Mouse (Mus musculus) left cerebral cortex, adult 8-10 months (tissue): ENCODE measurements at regions not wholly inside any gene's neighbourhood (a gene's known extent, or its start where the extent isn't known, plus 50 kb on each side); places are given as distances from the start of the nearest gene placed in this dataset.

ENCODE experiments used
- DNase-seq, 2 experiments: peaks; one replicate each; pipeline ENCODE4 v3.0.0; 2022; ENCODE audit warnings: low spot score in 2 of 2

DNA sequence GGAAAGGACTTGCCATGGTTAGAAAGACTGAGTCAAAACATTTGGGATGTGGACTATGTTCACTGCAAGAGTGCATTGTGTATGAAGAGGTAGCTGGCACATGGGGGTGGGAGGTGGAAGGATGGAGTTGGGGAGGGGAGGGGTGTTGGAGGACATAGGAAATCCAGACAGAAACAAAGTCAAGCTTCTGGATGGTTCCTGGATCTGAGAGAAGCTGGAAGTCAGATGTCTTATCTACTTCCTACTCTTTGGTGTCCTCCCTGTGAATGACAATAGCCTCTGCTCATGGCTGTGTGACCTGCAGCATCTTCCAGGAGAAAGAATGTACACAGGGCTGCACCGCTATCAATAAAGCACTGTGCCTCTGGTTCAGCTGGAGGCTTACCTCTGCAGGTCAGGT lies 491.3 kb downstream of the Rnf144a start:
- no peak for DNase-seq

DNA sequence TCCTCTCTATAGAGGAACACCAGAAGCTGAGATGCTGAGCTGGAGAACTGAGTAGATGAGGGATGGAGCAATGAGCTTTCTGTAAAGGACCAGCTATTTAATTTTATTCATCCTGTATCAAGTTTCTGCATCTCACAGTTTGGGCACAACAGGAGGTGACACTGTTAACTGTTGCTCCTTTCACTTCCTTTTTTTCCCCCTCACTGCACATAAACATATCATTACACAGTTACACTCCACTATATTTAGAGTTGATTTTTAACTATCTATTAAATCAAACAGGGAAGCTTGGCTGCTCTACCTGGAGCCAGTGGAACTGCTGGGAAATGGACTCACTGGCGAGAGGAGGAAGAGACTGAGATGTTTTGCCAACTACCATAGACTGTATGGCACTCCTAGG lies 509.4 kb downstream of the Rnf144a start:
- no peak for DNase-seq

DNA sequence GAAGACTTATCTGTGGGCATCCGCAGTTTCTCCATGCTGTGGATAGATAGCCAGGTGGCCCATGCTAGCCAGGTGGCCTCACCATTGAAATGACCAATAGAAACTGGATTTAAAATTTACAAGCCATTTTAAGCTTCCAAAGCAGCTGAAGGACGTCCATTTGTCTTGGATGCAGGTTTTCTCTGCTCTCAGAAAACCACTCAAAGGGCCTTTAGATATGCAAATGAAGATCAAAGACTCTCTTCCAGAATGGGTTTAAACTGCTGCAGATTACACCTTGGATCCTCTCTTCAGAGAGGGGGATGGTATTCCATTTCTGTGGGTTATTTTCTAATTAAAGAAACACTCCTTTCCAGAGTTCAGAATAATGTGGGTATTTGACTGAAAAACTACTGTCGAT lies 518.5 kb downstream of the Rnf144a start:
- no peak for DNase-seq

DNA sequence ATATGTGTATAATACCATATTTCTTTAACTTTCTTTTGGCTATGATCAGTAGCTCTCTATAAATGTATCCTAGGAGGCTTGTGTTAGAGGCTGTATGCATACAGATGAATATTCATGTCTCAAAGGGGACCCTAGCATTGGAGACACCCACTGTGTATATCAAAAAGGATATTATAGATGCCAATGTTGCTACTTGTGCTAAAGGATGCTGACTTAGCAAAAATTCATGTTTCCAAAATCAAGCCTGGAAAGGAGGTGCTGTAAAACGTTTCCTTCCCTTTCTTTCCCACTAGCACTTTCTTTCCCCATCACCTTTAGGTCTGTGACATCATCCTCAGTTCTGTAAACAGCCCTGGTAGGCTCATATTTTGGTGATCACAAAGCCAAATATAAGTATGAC lies 519.4 kb downstream of the Rnf144a start:
- no peak for DNase-seq

DNA sequence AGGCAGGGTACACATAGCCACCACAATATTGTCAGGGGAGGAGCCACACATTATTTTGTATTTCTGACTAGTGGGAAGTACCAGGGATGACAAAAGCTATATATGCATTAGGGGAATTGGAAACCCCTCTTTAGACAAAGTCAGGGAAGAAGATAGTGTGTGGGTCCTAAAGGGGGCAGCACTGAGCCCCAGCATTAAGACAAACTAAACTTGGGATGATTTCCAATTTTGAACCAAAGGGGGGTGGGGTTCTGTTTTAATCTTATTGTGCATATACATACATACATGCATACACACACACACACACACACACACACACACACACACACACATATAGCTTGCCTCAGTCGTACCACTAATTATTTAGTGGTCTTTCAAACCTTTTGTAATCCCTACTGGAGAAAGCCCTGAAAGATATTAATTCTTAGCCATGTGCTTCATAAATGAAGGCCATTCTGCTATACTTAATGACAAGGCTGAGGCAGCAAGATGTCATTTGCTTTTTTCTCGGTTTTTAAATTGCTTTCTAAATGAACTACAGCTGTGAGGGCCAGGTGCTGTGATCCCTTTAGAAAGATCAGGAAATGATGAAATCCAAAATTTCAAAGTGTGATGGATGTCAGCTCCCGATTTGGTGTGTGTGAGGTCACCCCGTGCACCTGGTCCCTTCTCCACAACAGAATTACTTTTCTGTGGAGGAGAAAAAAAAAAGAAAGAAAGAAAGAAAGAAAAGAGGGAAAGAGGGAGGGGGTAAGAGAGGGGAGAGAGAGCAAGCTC lies 523.5 kb downstream of the Rnf144a start:
- no peak for DNase-seq

DNA sequence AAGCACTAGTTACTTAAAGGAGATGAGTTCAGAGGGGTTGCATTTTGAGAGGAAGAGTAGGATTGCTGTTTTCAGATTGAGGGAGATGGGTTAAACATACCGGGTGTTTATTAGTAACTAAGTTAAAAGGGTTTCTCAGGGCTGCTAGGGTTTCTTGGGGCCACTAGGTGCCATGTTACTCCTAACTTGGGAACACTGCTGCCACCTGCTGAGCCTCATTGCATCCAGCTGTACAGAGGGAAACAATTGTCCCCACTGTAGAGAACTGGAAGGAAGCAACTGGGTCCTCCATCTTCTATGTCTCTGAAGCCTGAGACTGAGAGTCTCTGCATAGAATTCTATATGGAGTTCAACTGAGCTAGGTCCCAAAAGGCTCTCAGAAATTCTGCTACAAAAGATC lies 524.3 kb downstream of the Rnf144a start:
- DNase-seq, result no peak

DNA sequence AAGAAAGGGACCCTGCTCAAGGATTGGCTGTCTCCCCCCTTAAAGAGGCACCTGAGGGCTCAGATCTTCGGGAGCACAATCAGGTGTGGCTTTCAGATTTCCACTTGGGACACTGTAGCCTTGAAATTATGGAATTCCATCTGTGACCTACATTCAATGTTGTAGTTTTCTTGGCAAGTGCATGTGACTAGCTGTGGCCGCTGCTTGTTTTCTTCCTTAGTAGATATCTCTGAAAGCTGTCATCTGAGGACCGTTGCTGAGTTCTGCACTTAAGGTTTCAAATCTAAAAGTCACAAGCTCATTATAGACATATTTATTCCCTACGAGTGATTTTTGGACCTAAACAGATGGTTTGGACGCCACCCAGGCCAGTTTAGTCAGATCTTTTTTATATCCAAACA lies 531.3 kb downstream of the Rnf144a start:
- DNase-seq, result no peak

DNA sequence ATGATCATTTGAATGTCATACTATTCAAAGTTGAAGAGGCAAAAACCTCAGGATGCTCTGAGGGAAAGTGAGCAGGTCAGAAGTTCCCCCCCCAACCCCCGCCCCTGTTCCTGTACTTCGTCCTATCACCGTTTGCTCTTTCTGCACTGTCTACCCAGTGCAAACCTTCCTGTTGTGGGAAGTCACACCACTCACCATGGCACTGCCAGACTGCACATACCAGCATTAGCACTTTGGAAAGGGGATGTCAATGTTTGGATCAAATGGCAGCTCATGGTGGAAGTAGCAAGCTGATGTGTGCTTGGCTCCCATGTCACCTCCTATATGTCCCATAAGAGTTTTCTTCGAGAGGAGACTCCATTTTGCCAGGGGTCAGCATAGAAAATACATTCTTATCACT lies 543.2 kb downstream of the Rnf144a start:
- no peak for DNase-seq

DNA sequence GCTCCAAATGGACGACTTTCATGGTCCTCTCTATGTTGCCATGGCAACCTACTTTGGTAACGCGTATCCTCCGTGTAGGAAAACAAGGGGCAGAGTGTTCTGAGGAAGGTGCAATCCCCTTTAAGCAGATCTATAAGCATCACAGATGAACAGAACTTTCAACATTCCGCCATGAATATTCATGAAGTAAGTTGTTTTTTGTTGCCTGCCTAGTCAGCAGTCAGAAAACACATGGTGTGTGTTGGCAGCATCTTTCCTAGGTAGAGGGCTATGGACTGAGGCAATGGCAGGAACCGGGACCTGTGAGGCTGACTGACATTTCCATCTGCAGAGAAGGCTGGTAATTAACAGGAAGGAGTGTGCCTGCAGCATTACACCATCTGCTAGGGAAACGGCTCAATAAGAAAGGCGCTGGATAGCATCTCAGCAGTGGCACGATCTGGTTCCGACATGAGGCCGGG lies 544.0 kb downstream of the Rnf144a start:
- DNase-seq, result peak; percentile 38 to 80

DNA sequence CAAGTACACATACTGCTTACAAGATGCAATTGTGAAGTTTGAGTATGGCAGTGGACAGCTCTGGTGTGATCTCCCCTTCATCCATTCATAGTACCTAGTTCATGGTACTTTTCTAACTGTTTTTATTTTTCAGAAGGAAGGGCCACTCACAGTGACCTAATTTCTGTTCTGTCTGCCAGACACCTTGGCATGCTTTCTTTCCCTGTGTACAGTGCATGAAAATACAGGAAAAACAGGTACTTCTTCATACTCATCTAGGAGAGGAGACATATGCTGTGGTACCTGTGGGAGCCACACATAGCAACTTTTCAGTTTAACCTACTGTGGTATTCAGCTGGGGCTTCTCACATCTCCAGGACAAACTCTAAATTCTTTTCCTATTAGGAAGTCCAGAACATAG lies 545.2 kb downstream of the Rnf144a start:
- no peak for DNase-seq

DNA sequence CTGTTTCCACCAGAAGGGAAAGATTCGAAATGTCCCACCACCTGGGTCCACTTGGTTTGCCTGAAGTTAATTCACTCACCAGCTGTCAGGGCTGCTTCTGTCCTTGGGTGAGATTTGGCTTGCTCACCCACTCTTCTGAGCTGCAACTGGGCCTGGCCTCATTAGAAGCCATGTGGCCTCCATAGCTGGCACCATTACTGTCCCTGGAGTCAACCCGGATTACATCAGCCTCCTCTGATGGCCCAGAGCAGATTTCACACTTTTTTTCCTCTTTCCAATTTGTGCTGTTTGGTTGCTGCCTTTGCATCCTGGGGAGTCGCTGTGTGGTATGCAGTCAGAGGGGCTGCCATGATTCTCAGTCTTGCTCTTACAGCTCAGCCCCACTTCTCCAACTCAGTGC lies 550.0 kb downstream of the Rnf144a start:
- DNase-seq, result no peak

DNA sequence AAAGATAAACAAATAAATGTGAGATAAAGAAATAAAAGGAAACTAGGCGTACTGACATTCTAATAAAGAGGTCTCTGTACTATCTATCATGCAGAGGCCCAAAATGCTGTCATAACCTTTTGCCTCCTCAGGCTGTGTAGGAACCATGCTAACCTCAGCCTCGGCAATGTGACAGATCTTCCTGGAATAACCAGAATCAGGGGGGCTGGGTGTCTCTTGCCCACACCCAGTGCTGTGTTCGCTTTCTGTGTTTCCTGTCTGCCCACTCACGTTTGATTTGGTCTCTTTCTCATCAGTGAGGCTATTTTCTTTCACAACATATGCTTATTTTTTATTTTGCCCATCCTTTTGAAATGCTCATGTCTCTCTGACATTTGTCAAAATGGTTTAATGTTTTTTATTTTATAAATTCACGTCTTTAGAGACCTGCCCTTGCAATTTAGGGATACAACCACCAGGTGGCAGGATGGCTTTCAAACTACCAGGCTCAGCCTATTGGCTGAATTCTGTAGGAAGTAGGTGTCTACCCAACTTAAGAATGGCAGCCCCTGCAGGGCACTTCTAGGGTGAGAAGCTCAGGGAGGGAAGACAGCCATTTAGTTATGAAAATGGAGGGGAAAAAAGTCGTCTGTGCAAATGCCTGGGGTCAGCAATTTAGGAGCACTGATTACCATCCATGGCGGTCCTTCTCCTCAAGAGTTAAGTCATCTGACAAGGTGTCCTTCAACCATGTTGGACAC lies 550.8 kb downstream of the Rnf144a start:
- peak in 1 of 2 experiments; percentile 21 for DNase-seq

DNA sequence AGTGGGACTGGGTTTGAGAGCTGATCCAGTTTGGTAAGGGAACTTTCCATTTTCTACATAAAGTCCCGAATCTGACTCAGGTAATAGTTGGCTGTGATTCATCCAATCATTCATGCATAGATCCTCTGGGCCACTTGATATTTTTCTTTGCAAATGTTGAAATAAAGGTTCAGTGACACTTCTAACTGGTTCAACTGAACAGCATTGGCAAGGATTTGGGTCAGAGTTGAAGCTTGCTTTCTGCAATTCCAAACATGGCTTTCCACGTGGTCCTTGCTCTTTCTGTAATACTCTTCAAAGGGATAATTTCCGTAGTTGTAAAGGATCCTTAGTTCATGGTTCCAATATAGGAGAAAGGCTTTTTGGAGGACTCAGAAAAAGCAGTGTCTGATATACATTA lies 554.0 kb downstream of the Rnf144a start:
- DNase-seq, result no peak

DNA sequence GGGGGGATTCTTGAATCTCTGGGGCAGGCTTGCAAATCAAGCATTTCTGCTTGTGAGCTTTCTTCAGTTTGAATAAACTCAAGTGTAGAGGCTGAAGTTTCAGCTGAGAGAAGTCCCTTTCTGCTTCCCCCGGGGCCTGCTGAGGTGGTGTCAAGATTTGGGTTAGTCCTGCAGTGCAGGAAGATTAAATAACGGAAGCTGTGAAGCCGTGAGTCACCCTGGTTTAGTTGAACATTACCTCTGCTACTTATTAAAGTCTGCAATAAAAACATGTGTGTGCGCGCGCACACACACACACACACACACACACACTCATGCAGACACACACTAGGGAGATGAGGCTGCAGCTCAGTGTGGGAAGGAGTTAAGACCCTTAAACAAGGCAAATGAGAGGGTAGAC lies 556.7 kb downstream of the Rnf144a start:
- no peak for DNase-seq

DNA sequence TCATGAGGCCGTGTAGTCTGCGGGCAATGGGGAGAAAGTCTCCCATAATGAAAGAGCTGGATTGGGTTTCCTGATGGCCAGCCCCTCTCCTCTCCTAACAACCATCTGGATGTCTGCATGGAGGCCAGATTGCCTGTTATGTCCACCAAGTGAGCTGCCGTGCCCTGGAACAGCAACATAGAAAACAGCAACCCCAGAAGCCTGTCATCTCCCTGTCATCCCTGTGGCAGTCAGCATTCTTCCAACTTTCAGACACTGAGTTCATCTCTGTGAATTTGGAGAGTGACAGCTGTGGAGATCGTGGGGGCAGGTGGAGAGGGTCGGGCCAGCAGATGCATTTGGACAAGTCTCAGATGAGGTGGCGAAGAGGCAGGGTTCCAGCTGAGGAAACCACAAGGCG lies 585.0 kb downstream of the Rnf144a start:
- no peak for DNase-seq

DNA sequence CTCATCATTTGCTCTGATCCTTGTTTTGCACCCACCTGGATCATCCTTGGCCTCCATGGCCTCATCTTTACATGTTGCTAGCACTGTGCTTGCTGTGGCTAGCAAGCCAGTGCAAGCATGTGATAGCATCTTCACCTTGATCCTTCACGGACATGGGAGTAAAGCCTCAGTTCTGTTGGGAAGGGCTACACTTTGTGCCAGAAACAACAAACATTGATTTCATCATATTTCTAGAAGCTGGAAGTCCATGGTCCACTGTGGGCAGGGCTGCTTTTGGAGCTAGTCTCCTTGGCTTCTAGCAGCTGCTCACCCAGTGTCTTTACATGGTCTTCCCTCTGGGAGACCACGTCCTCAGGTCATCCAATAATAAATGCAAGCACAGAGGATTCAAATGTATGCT lies 587.1 kb downstream of the Rnf144a start:
- no peak for DNase-seq

DNA sequence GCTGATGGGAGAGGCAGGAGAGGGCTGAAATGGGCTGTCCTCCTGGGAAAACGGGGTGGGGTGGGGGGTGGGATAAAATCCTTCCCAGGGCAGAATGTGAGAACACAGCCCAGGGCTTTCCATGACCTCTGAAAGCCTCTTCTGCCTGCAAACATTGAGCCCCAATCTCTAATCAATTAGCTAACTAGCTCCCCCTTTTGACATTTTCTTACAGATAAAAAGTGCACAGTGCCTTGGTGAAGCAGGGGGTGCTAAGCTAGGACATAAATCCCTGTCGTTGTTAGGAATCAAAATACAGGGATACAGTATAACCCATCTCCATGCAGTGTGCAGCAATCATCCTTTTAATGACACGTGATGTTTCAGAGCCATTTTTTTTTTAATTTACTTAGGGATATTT lies 588.1 kb downstream of the Rnf144a start:
- DNase-seq, result no peak

DNA sequence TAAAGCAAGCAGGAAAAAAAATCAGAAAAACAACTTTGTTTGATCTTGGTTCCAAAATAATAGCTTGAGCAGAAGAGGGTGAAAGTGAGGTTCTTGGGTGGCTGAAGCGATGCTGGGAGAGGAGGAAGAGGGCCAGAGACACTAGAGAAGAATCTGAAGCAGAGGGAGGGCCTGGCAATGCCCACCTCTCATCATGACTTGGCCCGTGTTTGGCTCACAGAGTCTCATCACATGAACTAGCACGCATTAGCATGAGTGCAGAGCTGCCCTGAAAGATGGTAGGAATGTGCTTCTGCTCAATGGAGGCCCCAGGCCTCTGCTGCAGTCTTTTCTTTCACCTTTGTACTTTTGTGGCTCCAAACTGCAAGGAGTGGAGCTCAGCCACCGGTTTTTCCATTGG lies 588.6 kb downstream of the Rnf144a start:
- no peak for DNase-seq

DNA sequence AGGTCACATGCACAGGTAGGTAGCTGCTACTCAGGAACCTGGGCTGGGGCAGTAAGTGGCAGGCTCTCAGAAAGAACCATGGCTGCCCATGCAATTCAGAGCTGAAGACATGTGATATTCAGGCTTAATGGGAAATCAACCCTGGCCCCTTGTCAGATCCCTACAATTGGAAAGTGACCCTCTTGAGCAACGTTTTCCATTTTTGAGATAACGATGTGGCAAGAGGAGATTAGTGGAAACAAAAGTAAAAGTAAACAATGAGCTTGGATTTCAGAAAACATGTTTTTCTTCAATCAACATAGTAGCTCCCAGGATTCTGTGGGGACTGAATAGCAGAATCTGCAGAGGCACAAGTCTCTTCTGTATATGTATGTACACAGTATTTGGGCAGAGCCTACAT lies 598.8 kb downstream of the Rnf144a start:
- DNase-seq, result no peak

DNA sequence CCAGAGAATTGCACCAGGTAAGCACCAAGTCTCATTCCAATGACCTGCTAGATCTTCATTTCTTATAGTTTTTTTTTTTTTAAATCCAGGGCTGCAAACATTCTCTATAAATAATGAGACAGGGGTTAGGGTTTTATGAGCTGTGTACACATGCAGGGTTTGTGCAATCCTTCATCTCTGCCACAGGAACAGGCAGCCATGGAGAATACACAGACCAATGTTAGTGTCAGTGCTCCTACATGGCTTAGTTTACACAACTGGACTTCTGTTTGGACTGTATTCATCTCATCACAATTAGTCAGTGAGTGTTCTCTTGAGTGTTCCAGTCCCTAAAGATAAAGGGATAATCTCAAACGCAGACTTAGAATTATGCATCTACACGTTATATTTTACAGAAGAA lies 620.0 kb downstream of the Rnf144a start:
- no peak for DNase-seq

DNA sequence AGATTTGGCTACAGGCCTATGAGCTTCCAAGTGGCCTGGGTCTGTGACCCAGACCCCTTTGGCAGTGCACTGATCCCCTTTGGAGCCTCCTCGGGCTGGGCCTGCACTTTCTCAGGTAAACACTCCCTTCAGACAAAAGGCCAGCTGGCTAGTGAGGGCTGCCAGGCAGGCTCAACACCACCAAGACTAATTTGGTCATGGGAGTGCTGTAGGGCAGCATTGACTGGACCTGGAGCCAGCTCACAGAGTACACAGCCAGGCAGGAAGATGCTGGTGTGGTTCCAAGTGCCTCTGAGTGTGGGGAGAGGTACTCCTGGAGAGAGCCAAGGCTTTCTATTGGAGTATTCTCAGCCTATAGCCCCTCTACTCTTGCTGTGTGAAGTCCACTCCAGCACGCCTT lies 620.5 kb downstream of the Rnf144a start:
- no peak for DNase-seq

DNA sequence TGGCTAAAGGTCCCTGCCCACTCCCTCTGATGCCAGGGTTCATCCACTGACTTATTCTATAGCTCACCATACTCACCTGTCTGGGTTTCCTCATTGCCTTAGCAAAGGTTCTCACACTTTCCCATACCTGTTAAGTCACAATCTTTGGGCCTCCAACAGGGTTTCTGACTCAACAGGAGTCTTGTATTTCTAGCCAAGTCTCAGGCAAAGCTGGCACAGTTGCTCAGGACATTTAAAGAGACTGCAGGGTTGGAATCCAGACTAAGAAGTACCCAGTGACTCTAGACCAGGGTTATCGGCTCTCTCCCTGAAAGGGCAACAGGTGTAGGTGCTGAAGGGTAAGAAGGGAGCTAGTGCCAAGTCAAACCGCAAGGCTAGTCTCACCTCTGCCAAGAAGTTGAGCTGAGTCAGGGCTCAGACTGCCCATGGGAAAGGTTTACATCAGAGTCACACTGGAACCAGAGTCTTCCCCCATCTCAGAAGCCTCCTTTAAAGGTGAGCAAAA lies 622.4 kb downstream of the Rnf144a start:
- no peak for DNase-seq

DNA sequence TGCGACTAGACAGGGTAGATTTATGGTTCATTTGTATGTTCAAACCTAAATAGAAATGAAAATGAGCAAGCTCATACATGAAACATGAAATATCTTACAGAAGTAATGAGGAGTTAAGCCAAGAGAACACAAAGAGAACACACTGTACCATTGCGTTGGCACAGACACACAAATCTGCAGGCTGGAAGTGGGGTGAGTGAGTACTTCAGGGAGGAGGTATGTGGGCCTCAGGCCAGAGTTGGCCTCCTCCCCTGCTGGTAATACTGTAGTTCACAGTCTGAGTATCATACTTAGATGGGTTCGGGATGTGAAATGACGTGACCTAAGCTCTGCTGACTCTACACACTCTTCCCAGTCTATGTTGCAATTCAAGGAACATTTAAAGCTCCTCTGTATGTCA lies 624.1 kb downstream of the Rnf144a start:
- DNase-seq, result no peak
